Mouse (Mus musculus): ENCODE data around the gene Myo6.

Gene Myo6

DNA sequence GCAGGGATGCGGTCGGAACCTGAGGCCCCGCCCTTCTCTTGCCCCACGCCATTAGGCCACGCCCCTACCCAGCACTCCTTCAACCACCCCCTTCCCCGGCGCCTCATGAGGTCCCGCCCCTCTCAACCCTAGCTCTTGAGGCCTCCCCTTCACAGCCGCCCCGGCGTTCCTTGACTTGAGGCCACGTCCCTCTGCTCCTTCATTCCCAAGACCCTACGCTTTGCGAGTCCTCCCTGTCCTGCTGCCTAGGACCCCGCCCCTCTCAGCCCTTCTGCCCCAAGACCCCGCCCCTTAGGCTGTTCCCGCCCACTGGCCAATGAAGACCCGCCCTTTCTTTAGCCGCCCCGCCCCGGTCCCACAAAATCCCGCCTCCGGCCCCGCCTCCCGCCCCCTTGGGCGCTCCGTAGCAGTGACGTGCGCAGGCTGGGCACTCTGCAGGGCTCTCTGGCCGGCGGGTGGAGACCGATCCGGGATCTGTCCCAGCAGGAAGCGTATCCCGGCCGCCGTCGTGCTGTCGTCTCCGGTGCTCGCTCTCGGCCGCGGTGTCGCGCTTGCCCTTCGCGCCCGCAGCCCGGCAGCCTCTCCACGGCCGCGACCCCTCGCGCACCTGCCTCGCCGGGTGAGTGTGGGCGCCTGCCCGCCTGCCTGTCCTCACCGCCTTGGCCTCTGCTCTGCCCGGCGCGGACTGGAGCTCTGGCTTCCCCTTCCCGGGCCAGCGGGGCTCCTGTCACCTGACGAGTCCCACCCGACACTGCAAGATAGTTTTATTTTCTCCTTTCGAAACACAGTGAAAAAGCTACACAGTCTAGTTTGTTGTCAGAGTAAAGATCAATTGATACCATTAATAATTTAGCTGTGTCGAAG lies at the start of gene Myo6:
Myo6 (plus strand) TSS at position 421 of the 864 bp plus-strand sequence.
- in situ Hi-C loops (cut with MboI; ENCODE audit: unreplicated experiment in 2 of 2), result no loop called here

GRCm38 (mm10) chr9:80145992-80146587 lies 18.7 kb upstream of the Myo6 start:
- in situ Hi-C loops (cut with MboI; ENCODE audit: unreplicated experiment in 2 of 2), result no loop called here

- in situ Hi-C loops (cut with MboI; ENCODE audit: unreplicated experiment in 2 of 2), result no loop called here
Measured at GRCm38 (mm10) chr9:80149594-80149993, 15.2 kb upstream of the Myo6 start.

GRCm38 (mm10) chr9:80155277-80155676 lies 9.6 kb upstream of the Myo6 start:
- in situ Hi-C loops (cut with MboI; ENCODE audit: unreplicated experiment in 2 of 2), result no loop called here

DNA sequence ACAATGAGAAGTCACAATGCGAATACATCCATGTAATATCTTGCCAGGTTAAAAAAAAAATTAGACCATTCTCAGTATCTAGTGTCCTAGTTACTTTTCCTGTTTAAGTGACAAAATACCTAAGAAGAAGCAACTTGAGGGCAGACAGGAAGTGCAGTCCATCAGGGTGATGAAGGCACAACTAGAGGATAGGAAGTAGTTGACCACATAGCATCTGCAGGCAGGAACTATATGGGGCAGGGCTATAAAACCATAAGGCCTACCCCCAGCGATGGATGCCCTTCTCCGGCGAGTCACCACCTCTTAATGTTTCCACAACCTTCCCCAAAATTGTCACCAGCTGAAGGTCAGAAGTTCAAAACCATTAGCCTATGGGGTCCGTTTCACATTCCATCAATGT lies 8.1 kb upstream of the Myo6 start:
- in situ Hi-C loops (cut with MboI; ENCODE audit: unreplicated experiment in 2 of 2), result no loop called here

GRCm38 (mm10) chr9:80157840-80158465 lies 6.9 kb upstream of the Myo6 start:
- in situ Hi-C loops (cut with MboI; ENCODE audit: unreplicated experiment in 2 of 2), result no loop called here

DNA sequence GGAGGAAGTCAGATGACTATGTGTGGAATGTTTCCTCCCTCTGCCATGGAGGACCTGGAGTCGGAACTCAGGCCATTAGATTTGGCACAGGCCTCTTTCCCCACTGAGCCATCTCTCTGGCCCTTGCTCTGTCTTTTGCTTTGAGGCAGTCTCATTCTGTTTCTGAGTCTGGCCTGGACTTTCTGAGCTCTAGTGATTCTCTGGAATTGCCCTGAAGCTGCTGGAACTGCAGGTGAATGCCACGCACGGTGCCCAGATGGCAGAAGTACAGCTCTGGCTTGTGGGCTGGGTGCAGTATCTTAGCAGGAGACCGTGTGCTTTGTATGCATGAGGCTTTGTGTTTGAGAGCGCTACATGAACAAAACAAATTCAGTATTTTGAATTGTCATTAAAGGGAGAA lies 5.9 kb upstream of the Myo6 start:
- in situ Hi-C loops (cut with MboI; ENCODE audit: unreplicated experiment in 2 of 2), result no loop called here

- in situ Hi-C loops (cut with MboI; ENCODE audit: unreplicated experiment in 2 of 2), result no loop called here
Measured at GRCm38 (mm10) chr9:80161451-80161850, 3.4 kb upstream of the Myo6 start.

DNA sequence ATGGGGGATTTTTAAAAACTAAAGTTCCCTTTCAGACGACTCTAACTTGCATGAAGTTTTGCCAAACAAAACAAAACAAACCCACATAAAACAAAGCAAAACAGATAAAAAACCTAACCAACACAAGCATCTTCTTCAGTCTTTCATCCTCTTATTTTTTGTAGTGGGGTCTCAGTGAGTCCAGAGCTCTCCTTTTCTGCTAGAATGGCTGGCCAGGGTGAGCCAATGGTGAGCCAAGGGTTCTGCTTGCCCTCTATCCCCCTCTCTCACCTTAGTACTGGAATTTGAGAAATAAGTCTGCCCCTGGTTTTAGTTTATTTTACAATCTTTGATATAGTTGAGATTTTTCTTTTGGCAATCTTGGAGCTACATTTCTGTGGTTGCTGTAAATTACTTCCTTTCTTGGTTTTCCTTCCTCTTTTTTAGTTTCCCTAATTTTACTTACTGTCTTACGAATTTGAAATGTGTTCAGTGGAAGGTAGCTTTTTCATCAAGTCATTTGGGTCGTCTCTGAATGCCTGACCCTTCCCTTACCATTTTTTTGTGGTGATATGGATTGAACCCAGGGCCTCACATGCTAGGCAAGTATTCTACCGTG lies 1.6 kb upstream of the Myo6 start:
- in situ Hi-C loops (cut with MboI; ENCODE audit: unreplicated experiment in 2 of 2), result no loop called here

GRCm38 (mm10) chr9:80164191-80164590 lies 640 bp upstream of the Myo6 start:
- in situ Hi-C loops (cut with MboI; ENCODE audit: unreplicated experiment in 2 of 2), result no loop called here

GRCm38 (mm10) chr9:80165690-80166089 lies 859 bp downstream of the Myo6 start:
- in situ Hi-C loops (cut with MboI; ENCODE audit: unreplicated experiment in 2 of 2), result no loop called here

DNA sequence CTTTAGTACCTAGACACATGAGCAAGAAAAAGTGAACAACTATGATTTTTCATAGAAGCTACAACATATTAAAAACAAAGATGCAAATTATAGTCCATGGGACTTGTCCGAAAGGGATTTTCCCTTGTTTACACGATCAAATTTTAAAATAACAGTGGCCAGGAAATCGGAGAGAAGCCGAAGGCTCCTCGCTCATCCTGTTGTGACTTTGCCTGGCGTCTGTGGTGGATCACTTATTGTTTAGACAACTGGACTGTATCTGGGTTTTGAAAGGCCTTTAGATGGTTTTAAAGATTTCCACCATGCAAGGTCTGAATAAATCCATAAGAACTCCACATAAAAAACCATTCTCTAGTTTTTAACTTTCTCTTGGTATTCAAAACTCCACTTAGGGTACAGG lies 1.6 kb downstream of the Myo6 start:
- in situ Hi-C loops (cut with MboI; ENCODE audit: unreplicated experiment in 2 of 2), result no loop called here

- in situ Hi-C loops (cut with MboI; ENCODE audit: unreplicated experiment in 2 of 2), result no loop called here
Measured at GRCm38 (mm10) chr9:80167089-80167488, 2.3 kb downstream of the Myo6 start.

DNA sequence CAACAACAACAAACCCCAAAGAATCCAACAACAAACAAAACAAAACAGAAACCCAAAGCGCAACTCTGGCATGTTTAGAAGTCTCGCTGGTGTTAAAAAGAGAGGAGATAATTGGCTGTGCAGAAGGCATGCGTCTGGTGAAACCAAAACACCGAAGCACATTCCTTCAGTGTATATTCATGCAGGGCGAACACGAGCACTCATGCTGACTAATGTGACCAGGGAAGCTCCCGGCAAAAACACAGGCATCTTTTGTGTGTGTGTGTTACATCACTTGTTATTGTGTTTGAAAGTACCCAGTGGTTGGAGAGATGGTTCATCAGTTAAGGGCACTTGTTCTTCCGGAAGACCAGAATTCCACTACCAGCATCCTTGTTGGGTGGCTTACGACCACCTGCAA lies 4.7 kb downstream of the Myo6 start:
- in situ Hi-C loops (cut with MboI; ENCODE audit: unreplicated experiment in 2 of 2), result no loop called here

DNA sequence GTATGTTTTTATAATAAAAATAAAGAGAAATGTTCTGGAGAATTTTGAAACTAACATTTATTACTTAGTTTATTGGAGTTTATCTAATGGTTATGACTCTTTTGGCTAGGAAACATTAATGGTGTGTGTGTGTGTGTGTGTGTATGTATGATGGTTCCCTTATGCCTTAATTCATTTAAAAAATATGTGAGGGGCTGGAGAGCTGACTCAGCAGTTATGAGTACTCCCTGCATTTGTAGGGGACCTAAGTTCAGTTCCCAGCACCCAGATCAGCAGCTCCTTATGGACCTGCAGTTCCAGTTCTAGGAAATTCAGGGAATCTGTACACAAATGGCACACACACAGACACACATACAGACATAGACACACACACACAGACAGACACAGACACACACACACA lies 6.4 kb downstream of the Myo6 start:
- in situ Hi-C loops (cut with MboI; ENCODE audit: unreplicated experiment in 2 of 2), result no loop called here

DNA sequence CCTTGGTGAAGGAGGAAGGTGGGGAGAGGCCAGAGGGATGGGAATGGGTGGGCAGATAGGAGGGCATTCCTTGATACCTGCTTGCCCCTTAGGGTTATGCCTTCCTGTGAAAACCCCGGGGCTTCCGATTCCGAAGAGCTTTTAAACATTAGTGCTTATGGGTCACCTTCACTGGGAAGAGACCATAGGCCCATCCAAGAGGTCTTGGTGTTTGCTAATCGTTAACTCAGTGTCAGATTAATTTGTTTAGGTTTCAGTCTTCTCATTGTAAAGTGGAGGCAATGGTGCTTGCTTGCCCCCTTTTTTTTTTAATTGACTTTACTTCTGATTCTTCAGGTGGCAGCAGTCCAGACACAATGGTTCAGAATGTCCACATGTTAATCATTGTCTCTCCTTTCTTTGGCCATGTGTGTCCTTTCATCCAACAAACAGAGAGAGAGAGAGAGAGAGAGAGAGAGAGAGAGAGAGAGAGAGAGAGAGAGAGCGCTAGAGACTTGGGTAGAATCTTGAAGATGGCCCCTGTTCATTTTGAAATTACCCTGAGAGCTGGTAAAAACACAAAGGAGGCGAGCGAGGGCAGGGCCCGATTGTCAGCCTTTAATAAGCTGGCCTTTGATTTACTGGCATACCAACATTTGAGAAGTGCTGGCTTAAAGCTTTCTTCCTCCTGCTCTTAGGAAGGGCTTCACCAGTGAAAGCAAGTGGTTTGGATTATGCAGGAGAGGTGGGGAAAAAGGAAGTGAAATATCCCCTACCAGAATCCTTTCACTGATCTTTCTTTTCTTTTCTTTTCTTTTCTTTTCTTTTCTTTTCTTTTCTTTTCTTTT lies 7.8 kb downstream of the Myo6 start:
- in situ Hi-C loops (cut with MboI; ENCODE audit: unreplicated experiment in 2 of 2), result no loop called here

- in situ Hi-C loops (cut with MboI; ENCODE audit: unreplicated experiment in 2 of 2), result no loop called here
Measured at GRCm38 (mm10) chr9:80173629-80174028, 8.8 kb downstream of the Myo6 start.

GRCm38 (mm10) chr9:80176696-80177478 lies 12.1 kb downstream of the Myo6 start:
- in situ Hi-C loops (cut with MboI; ENCODE audit: unreplicated experiment in 2 of 2), result no loop called here

DNA sequence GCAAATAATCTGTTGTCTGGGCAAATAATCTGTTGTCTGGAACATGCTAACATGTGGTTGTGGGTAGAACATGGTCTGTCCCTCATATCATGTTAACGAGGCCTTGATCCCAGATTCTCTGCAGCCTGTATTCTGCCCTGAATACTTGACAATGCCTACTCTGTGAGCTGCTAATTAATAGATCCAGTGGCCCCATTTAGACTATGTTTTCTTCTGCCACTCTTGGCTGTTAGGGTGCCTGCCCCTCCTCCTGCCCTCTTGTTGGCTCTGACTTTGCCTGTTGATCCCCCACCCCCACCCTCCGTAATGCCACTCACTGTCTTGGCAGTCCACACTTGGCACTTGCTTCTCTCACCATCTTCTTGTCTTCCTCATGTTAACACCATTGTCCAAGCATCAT lies 13.8 kb downstream of the Myo6 start:
- in situ Hi-C loops (cut with MboI; ENCODE audit: unreplicated experiment in 2 of 2), result no loop called here

DNA sequence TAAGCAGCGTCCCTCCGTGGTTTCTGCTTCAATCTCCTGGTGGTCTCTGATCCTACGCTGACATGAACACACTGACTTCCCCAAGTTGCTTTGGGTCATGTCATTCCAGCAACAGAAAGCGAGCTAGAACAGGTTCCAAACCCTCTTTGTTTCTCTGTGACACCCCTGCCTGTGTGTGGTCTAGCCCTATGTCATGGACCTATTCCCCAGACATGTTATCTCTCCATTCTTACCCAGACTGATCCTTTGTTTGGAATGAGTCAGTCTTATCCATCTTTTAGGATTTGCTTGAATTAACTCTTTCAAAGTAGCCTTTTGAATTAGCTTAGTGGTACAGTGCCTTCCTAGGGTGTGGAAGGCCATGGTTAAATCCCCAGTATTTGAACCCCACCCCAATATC lies 14.9 kb downstream of the Myo6 start:
- in situ Hi-C loops (cut with MboI; ENCODE audit: unreplicated experiment in 2 of 2), result no loop called here

Data from v-Abl transformed pro-B cells (cell line).